Mouse (Mus musculus) forebrain, embryonic 13.5 days (tissue): ENCODE data around the gene Abl1. TPM values are rescaled to one million over a fixed set of nuclear protein-coding genes. Genes with fewer than 3 reads are reported as not detected.
"Not testable (repeated sequence)": the region's sequence is repeated elsewhere in the genome, so short reads cannot be mapped to it uniquely, and the experiment has no call there.

ENCODE experiments used
- ATAC-seq: fragments of 200-750 bp; cut with Nextera tagmentation; 2 replicates; pipeline ENCODE4 v1.8.0; 2017
- H3K27ac ChIP-seq: fragments of 300-500 bp; sonication (generic); 2 replicates; pipeline ENCODE4 v1.5.1; 2015; ENCODE audit warnings: inconsistent platforms, mild to moderate bottlenecking, moderate library complexity
- H3K27me3 ChIP-seq: fragments of 300-500 bp; sonication (generic); 2 replicates; pipeline ENCODE4 v1.6.1; 2015; ENCODE audit warnings: mild to moderate bottlenecking, inconsistent platforms
- H3K36me3 ChIP-seq: fragments of 300-500 bp; sonication (generic); 2 replicates; pipeline ENCODE4 v1.6.1; 2015; ENCODE audit warnings: mild to moderate bottlenecking, inconsistent platforms; ENCODE audit not compliant: poor library complexity, severe bottlenecking
- H3K4me1 ChIP-seq: fragments of 300-500 bp; sonication (generic); 2 replicates; pipeline ENCODE4 v1.6.1; 2015; ENCODE audit warnings: inconsistent platforms
- H3K4me2 ChIP-seq: fragments of 300-500 bp; sonication (generic); 2 replicates; pipeline ENCODE4 v1.6.1; 2015; ENCODE audit warnings: inconsistent platforms, mild to moderate bottlenecking, moderate library complexity
- H3K4me3 ChIP-seq: fragments of 300-500 bp; sonication (generic); 2 replicates; pipeline ENCODE4 v1.5.1; 2015; ENCODE audit warnings: mild to moderate bottlenecking, inconsistent platforms
- H3K9ac ChIP-seq: fragments of 300-500 bp; sonication (generic); 2 replicates; pipeline ENCODE4 v1.6.1; 2015; ENCODE audit warnings: mild to moderate bottlenecking, inconsistent platforms
- H3K9me3 ChIP-seq: fragments of 300-500 bp; sonication (generic); replicated peaks from 2 replicates; pipeline ENCODE4 v1.6.1; 2016; ENCODE audit warnings: inconsistent platforms
- WGBS: fragments of 180-500 bp; shearing (Covaris S2); methylation state at CpG from one replicate; pipeline ENCODE4 v1.1.7; 2015; 5-methylcytosine and 5-hydroxymethylcytosine counted together
- polyA plus RNA-seq: library from polyadenylated mRNA; unstranded; fragments of >200 nt; fragmentation: Nextera tagmentation; extraction: Ambion mirVana; gene quantifications from 2 replicates; pipeline ENCODE4 v1.2.1, GENCODE M21; 2015

Abl1 gene
- polyA plus RNA-seq, 1 experiment from 2014 or later, result 25.8 TPM

DNA sequence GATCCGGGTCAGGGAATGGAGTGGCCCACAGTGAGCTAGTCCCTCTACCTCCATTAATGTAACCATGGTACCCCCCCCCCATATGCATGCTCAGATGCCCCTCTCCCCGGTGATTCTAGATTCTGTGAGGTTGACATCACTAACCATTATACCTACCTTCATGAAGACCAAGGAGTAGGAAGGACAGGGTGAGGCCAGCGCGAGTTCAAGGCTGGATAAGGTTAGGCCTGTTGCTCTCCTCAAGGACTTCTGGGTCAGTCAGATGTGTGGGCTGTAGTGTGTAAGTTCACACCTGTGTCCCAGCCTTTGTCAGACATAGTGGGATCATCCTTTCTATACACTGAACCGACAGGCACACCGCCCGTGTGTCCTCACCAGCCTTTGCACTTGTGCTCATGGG, 31.8 kb upstream of the Abl1 start:
- Histone ChIP-seq H3K4me2 (no peak overlapping the region), H3K9ac (no peak overlapping the region), H3K27me3 (peaks cover 83% of the 10 kb centered on the region), H3K36me3 (no peaks in the 10 kb centered on the region), H3K4me3 (no peak overlapping the region), H3K9me3 (no peaks in the 10 kb centered on the region; the same call in 1 of the 2 replicates), H3K4me1 (peaks cover 17% of the 10 kb centered on the region), H3K27ac (no peak overlapping the region)
- 88% methylated on average over 7 of the region's 7 CpGs for WGBS
- no peak for ATAC-seq

DNA sequence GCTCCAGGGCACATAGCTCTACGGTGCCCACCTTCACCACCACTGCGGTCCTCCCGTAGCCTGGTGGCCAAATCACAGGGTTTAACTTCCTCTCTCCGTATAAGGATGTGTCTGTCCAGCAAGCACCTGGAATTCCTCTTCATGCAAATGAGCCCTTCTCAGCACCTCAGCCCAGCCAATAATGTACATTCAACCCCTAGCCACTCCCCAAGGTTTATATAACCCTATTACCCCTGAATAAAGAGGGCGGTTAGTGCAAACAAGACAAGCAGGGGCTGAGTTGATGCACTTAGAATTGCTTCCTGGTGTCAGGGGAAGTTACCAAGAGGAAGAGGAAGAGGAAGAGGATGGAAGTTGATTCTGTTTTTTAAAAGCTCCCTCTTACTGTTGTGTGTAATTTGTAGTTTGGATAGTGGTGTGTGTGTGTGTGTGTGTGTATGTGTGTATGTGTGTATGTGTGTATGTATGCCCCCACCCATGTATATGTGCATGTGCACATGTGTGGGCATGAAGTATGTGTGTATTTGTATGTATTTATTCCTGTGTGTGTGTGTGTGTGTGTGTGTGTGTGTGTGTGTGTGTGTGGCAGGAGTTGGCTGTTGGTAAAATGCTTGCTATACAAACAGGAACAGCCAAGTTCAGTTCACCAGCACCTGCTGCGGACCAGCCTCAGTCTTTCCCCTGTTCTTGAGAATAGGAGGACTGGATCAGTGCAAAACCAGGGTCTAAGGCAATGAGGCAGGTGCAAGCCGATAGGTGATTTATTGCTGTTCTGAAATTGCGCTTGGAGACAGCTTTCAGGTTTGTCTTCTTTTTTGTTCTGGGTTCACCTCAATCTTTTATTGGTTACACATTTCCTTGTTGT, 25.0 kb upstream of the Abl1 start:
- Histone ChIP-seq H3K27ac (no peak overlapping the region), H3K9me3 (no peaks in the 10 kb centered on the region; the same call in 1 of the 2 replicates), H3K9ac (no peak overlapping the region), H3K4me2 (no peak overlapping the region), H3K4me3 (no peak overlapping the region), H3K4me1 (no peaks in the 10 kb centered on the region), H3K36me3 (no peaks in the 10 kb centered on the region), H3K27me3 (peaks cover 46% of the 10 kb centered on the region)
- no peak for ATAC-seq
- WGBS, result 75% methylated on average over 8 of the region's 8 CpGs

- WGBS, result 92% methylated on average over 1 of the region's 1 CpGs
- ATAC-seq, result no peak
- H3K9me3 ChIP-seq, result no peaks in the 10 kb centered on the region; the same call in 1 of the 2 replicates
- no peaks in the 10 kb centered on the region for H3K36me3 ChIP-seq
- H3K27me3 ChIP-seq, result peaks cover 40% of the 10 kb centered on the region
- H3K4me3 ChIP-seq, result no peak overlapping the region
- H3K9ac ChIP-seq, result no peak overlapping the region
- no peak overlapping the region for H3K4me2 ChIP-seq
- H3K4me1 ChIP-seq, result no peaks in the 10 kb centered on the region
- no peak overlapping the region for H3K27ac ChIP-seq
These were observed 24.4 kb upstream of the Abl1 start for GRCm38 (mm10) chr2:31663804-31664180.

DNA sequence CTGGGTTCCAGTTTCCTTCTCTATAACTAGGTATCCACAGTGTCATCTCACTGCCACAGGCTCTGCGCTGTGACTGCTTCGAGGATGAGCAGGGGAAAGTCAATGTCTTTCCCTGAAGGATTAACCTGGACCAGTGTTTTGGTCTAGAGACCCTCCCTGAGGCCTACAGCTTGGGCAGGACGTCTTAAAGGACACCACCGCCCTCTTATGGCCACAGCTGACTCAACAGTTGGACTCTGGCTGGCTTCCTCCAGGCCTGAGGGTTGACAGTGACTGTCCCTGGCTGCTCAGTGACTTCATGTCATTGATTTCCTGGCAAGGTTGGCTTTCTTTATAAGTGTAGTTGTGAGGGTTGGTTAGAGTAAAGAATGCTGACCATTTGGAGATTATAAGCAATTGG, 20.8 kb upstream of the Abl1 start:
- Histone ChIP-seq H3K27me3 (peaks cover 20% of the 10 kb centered on the region), H3K4me3 (no peak overlapping the region), H3K9ac (no peak overlapping the region), H3K27ac (no peak overlapping the region), H3K4me2 (no peak overlapping the region), H3K4me1 (peaks cover 11% of the 10 kb centered on the region), H3K9me3 (no peaks in the 10 kb centered on the region), H3K36me3 (peaks cover under 1% of the 10 kb centered on the region; the same call in 1 of the 2 replicates)
- 20% methylated on average over 4 of the region's 4 CpGs for WGBS
- ATAC-seq, result no peak

DNA sequence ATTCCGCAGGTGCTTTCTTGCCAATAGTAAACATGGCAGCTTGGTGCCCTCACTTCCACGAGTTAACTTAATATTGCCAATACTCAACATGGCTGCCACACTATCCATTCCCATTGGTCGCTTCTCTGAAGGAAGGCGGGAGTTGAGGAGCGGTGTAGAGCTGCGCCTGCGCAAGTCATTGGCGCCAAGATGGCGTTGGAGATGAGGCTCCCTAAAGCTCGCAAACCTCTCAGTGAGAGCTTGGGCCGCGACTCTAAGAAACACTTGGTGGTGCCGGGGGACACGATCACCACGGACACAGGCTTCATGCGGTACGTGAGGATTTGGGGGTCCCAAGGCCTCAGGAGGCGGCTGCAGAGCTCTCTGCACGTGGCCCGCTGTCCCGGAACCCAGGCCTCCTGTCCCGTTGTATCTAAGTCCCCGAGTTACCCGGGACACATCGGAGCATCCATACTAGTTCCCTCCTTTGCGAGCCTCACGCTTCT, 17.6 kb upstream of the Abl1 start, which contains the start of gene Exosc2:
Gene Exosc2 (plus strand): TSS at position 165 of the 485 bp plus-strand sequence.
- H3K4me3 ChIP-seq, result peak within 1 kb of the TSS; percentile 68
- H3K4me1 ChIP-seq, result peaks cover 22% of the 10 kb centered on the region
- peak within 1 kb of the TSS; percentile 78 for H3K9ac ChIP-seq
- peak; percentile 98 for ATAC-seq
- no peaks in the 10 kb centered on the region for H3K9me3 ChIP-seq
- H3K27me3 ChIP-seq, result 0 out of 2 replicates have a peak, but pooled peaks cover 6% of the 10 kb centered on the region
- peak within 1 kb of the TSS; percentile 91 for H3K4me2 ChIP-seq
- H3K36me3 ChIP-seq, result peaks cover 33% of the 10 kb centered on the region
- WGBS, result under 1% methylated on average over 27 of the region's 27 CpGs
- peak within 1 kb of the TSS; percentile 35; the same call in 1 of the 2 replicates for H3K27ac ChIP-seq

GRCm38 (mm10) chr2:31678641-31679040, 9.5 kb upstream of the Abl1 start:
- no peak for ATAC-seq
- H3K36me3 ChIP-seq, result peaks cover 79% of the 10 kb centered on the region
- WGBS, result 98% methylated on average over 6 of the region's 6 CpGs

DNA sequence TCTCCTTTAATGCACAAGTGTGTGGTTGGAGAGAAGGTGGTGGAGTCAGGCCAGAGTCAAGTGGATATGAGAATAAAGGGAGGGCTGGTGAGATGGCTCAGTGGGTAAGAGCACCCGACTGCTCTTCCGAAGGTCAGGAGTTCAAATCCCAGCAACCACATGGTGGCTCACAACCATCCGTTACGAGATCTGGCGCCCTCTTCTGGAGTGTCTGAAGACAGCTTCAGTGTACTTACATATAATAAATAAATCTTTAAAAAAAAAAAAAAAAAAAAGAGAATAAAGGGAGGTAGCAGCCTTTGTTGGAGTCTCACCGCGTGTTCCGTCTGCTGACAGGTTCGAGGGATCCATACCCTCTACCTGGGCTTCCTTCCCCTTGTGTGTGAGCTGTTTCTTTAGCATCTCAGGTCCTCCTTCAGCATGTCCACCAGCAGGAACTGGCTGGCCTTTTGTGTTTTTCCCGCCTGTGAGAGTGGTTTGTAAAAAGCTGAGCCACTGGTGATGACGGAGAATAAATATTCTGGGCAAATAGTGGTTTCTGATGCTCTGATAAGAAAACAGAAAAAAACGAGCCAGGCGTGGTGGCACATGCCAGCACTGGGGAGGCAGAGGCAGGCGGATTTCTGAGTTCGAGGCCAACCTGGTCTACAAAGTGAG, 7.0 kb upstream of the Abl1 start:
- ATAC-seq, H3K4me1 ChIP-seq, H3K9ac ChIP-seq, H3K27me3 ChIP-seq, H3K4me2 ChIP-seq, H3K27ac ChIP-seq, H3K4me3 ChIP-seq, H3K9me3 ChIP-seq: not testable (repeated sequence)
- 87% methylated on average over 15 of the region's 15 CpGs for WGBS
- peaks cover 53% of the 10 kb centered on the region for H3K36me3 ChIP-seq

More at GRCm38 (mm10) chr2:31678641-31679040, 9.5 kb upstream of the Abl1 start:
- H3K27ac ChIP-seq, result no peak overlapping the region
- H3K9ac ChIP-seq, result no peak overlapping the region
- H3K27me3 ChIP-seq, result no peaks in the 10 kb centered on the region
- no peaks in the 10 kb centered on the region for H3K4me1 ChIP-seq
- no peak overlapping the region for H3K4me2 ChIP-seq
- no peaks in the 10 kb centered on the region for H3K9me3 ChIP-seq
- no peak overlapping the region for H3K4me3 ChIP-seq

- H3K27ac ChIP-seq, result no peak overlapping the region
- H3K4me3 ChIP-seq, result no peak overlapping the region
- H3K4me2 ChIP-seq, result no peak overlapping the region
- 88% methylated on average over 6 of the region's 6 CpGs for WGBS
- ATAC-seq, result no peak
- H3K36me3 ChIP-seq, result peaks cover 47% of the 10 kb centered on the region
- no peaks in the 10 kb centered on the region for H3K27me3 ChIP-seq
- H3K9ac ChIP-seq, result no peak overlapping the region
- H3K4me1 ChIP-seq, result no peaks in the 10 kb centered on the region
- no peaks in the 10 kb centered on the region for H3K9me3 ChIP-seq
These were observed 6.4 kb upstream of the Abl1 start for GRCm38 (mm10) chr2:31681731-31682235.

- H3K4me2 ChIP-seq, result no peak overlapping the region
- peaks cover 28% of the 10 kb centered on the region for H3K36me3 ChIP-seq
- 30% methylated on average over 2 of the region's 2 CpGs for WGBS
- H3K9me3 ChIP-seq, result no peaks in the 10 kb centered on the region
- no peak overlapping the region for H3K9ac ChIP-seq
- no peaks in the 10 kb centered on the region for H3K27me3 ChIP-seq
- H3K4me3 ChIP-seq, result no peak overlapping the region
- H3K4me1 ChIP-seq, result peaks cover 4% of the 10 kb centered on the region; the same call in 1 of the 2 replicates
- no peak overlapping the region for H3K27ac ChIP-seq
- no peak for ATAC-seq
These were observed 4.5 kb upstream of the Abl1 start for GRCm38 (mm10) chr2:31683666-31684065.

DNA sequence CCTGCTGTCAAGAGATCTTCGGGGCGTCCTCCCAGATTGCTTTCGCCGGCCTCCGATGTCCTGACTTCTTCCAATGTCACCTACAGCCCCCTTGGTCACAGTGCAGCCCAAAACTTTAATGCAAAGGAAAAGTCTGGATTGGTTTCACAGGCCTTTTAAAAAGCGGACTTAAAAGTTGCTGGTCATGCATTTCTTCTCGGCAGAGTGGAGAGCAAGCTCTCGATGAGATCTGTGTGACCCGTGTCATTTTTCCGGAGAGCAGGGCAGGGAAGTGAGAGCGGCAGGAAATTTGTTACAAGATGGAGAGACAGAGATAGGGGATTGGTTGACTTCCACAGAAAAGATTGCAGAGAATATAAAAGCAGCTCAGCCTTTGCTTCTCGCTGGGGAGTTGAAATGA, 869 bp downstream of the Abl1 start:
- ATAC-seq, result no peak
- Histone ChIP-seq H3K27ac (peak overlapping the region; percentile 91; the same call in 1 of the 2 replicates), H3K36me3 (peaks cover 5% of the 10 kb centered on the region; the same call in 1 of the 2 replicates), H3K4me3 (peak overlapping the region; percentile 92), H3K9me3 (no peaks in the 10 kb centered on the region), H3K9ac (peak overlapping the region; percentile 93), H3K4me1 (peaks cover 46% of the 10 kb centered on the region), H3K4me2 (peak overlapping the region; percentile 96), H3K27me3 (no peaks in the 10 kb centered on the region)
- 1% methylated on average over 12 of the region's 12 CpGs for WGBS

DNA sequence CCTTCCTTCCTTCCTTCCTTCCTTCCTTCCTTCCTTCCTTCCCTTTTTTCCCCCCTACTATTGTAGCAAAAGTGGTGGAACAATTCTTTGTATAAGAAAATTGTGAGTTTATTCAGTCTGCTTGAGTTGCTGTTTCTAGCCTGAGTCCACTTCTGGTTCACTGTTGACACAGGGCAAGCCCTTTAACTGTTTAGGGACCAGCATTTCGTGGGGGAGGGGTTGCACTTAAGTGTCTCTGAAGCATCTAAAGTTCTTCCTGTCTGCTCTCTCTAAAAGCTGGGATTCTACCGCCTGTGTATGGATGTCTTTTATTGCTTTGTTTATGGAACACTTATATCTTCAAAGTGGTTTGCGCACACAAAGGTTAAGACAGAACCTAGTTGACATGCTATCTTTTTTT, 1.9 kb downstream of the Abl1 start:
- no peak for ATAC-seq
- WGBS, result 61% methylated on average over 3 of the region's 3 CpGs
- H3K36me3 ChIP-seq, result peaks cover 10% of the 10 kb centered on the region; the same call in 1 of the 2 replicates
- H3K4me1 ChIP-seq, result peaks cover 46% of the 10 kb centered on the region
- H3K4me2 ChIP-seq, result peak overlapping the region; percentile 96
- H3K27me3 ChIP-seq, result no peaks in the 10 kb centered on the region
- H3K4me3 ChIP-seq, result peak overlapping the region; percentile 92
- no peak overlapping the region for H3K27ac ChIP-seq
- no peaks in the 10 kb centered on the region for H3K9me3 ChIP-seq
- peak overlapping the region; percentile 93 for H3K9ac ChIP-seq

GRCm38 (mm10) chr2:31698209-31698608, 10.0 kb downstream of the Abl1 start:
- Histone ChIP-seq H3K27ac (no peak overlapping the region), H3K4me3 (no peak overlapping the region), H3K4me1 (0 out of 2 replicates have a peak, but pooled peaks cover 6% of the 10 kb centered on the region), H3K27me3 (no peaks in the 10 kb centered on the region), H3K9ac (no peak overlapping the region), H3K4me2 (no peak overlapping the region), H3K36me3 (peaks cover 32% of the 10 kb centered on the region), H3K9me3 (no peaks in the 10 kb centered on the region)
- ATAC-seq, result no peak
